Mouse (Mus musculus) adrenal gland, adult 2 months (tissue): Measurements from ENCODE around the gene Olfr1020. TPM values are rescaled to one million over a fixed set of nuclear protein-coding genes. Genes with fewer than 3 reads are reported as not detected.

ENCODE experiments used
- DNase-seq: peaks from one replicate; pipeline ENCODE4 v3.0.0; 2021
- long read RNA-seq: library from polyadenylated mRNA; stranded (forward); transcript quantifications from one replicate; pipeline ENCODE4 v2.0.0, GENCODE M21; 2021
- polyA plus RNA-seq: library from polyadenylated mRNA; depleted of rRNA; stranded (reverse); fragments of >200 nt; gene quantifications from 2 replicates; pipeline ENCODE4 v1.2.3, GENCODE M21; 2012; rRNA removed
- total RNA-seq, 2 experiments: library from RNA; stranded (reverse); gene quantifications; 2 replicates each; pipeline ENCODE4 v1.2.3; 2021

The Olfr1020 gene
- total RNA-seq = not detected
- polyA plus RNA-seq = not detected in 2 replicates
- long read RNA-seq = 0 reads

DNA sequence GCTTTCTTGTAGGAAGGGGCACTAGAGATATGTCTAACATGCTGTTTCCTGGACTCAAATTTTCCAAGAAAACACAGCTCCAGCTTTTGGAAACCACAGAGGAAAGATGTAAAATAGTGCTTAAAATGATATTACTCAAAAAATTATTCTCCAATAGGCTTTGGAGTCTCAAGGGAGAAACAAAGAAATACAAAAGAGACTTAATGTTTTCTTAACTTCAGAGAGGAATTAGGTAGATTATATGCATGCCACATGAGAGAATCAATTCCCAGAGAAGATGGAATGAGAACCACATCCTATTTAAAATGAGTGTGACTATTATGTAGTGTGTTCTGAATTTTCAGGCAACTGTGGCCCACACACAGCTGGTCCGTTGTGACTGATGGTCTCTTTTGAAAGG, at the start of gene Olfr1020:
TSS of gene Olfr1020 (plus strand) at position 301 of the 400 bp plus-strand sequence.
- no peak for DNase-seq

DNA sequence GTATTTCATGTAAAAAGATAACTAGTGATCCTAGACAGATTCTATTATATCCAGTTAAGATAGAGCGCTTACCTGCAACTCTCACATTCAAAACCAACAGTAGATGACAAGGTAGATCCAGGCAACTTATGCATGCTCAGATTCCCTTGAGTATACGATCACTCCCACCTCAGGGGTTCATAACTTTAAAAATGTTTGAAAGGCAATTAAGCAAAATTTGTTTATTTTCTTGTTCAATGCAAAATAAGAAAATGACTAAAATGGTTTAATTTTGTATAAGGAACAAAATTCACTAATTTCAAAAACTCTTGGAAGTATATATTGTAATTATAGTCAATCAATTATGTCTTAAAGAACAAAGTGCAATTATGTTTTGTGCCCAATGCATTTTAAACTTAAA, 44.4 kb upstream of the Olfr1020 start, which contains the start of gene Olfr1016:
TSS of gene Olfr1016 (minus strand) at position 101 of the 400 bp plus-strand sequence.
- no peak for DNase-seq

DNA sequence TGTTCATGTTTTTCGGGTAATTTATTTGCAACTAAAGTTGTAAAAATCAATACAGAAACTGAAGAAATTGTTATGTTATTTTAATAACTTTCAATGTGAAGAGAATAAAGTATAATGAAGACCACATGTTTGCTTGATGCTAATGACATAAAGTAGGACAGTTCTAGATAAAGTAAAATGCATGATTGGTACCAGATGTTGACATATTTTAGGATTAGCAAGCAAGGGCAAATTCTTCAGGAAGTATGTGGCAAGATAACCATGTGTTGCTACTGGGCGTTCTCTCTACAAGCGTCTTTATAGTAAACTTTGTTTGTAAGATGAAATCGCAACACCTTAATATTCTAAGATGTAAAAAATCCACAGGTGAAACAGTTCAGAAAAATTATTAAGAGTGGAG, 42.3 kb upstream of the Olfr1020 start:
- DNase-seq = no peak

GRCm38 (mm10) chr2:85818179-85818578, 28.7 kb upstream of the Olfr1020 start, which contains the start of gene Olfr1018:
TSS of gene Olfr1018 (plus strand) at chr2:85818479.
- DNase-seq = no peak

DNA sequence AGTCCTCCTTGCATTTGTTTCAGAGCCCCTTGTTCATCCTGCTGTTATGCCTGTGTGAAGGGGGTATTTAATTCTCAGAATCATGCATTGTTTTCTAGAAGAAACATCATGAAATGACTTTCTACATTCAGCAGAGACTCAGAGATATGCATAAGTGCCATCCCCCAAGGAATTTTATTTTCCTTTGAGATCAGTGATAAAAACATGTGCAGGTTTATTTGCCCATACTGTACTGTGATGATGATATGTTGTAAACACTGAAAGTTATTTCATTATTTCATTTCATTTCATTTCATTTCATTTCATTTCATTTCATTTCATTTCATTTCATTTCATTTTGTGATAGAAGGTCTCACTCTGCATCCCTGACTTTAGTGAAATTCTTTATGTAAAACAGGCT, 1.4 kb upstream of the Olfr1020 start, which contains the start of gene Olfr1019:
TSS of gene Olfr1019 (minus strand) at position 101 of the 400 bp plus-strand sequence.
- no peak for DNase-seq

DNA sequence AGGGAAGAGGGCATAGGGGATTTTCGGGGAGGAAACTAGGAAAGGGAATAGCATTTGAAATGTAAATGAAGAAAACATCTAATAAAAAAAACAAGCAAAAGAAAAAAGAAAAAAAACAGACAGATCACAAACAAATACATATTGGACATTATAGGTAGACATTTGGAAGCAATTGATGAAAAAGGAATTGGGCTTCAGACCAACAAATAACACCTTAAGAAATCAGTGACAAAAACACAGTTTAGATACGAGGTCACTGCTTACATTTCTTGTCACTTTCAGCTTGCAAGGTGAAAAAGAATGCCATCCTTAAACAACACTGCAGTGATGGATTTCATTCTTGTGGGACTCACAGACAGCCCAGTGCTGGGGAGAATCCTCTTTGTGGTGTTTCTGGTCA, 21.5 kb downstream of the Olfr1020 start, which contains the start of gene Olfr1022:
TSS of gene Olfr1022 (plus strand) at position 301 of the 400 bp plus-strand sequence.
- no peak for DNase-seq

- no peak for DNase-seq
These were observed 38.5 kb downstream of the Olfr1020 start, which contains the start of gene Olfr1023 for GRCm38 (mm10) chr2:85885340-85885739. TSS of gene Olfr1023 (plus strand) at chr2:85885640.

Other genes starting within 250 kb of the Olfr1020 start
- not detected for gene Olfr1000, start 235.1 kb upstream of the Olfr1020 start, total RNA-seq
- not detected in 2 replicates for gene Olfr1000, start 235.1 kb upstream of the Olfr1020 start, polyA plus RNA-seq
- gene Olfr1002, start 196.3 kb upstream of the Olfr1020 start, total RNA-seq = not detected
- not detected in 2 replicates for gene Olfr1002, start 196.3 kb upstream of the Olfr1020 start, polyA plus RNA-seq
- gene Olfr154, start 182.6 kb upstream of the Olfr1020 start, total RNA-seq = not detected
- not detected in 2 replicates for gene Olfr154, start 182.6 kb upstream of the Olfr1020 start, polyA plus RNA-seq
- gene Olfr1006, start 168.3 kb upstream of the Olfr1020 start, total RNA-seq = not detected
- not detected in 2 replicates for gene Olfr1006, start 168.3 kb upstream of the Olfr1020 start, polyA plus RNA-seq
- gene Olfr1008, start 157.6 kb upstream of the Olfr1020 start, total RNA-seq = not detected
- gene Olfr1008, start 157.6 kb upstream of the Olfr1020 start, polyA plus RNA-seq = not detected in 2 replicates
- under 1 TPM in 1 of 2 experiments, not detected in 1; 0.07 TPM for gene Olfr1009, start 131.6 kb upstream of the Olfr1020 start, total RNA-seq
- not detected in 2 replicates for gene Olfr1009, start 131.6 kb upstream of the Olfr1020 start, polyA plus RNA-seq
- not detected for gene Olfr1012, start 84.3 kb upstream of the Olfr1020 start, total RNA-seq
- gene Olfr1012, start 84.3 kb upstream of the Olfr1020 start, polyA plus RNA-seq = not detected in 2 replicates
- gene Olfr1013, start 79.9 kb upstream of the Olfr1020 start, total RNA-seq = under 1 TPM in 1 of 2 experiments, not detected in 1; 0.21 TPM
- gene Olfr1013, start 79.9 kb upstream of the Olfr1020 start, polyA plus RNA-seq = not detected in 2 replicates
- gene Olfr1014, start 74.3 kb upstream of the Olfr1020 start, total RNA-seq = not detected
- not detected in 2 replicates for gene Olfr1014, start 74.3 kb upstream of the Olfr1020 start, polyA plus RNA-seq
- not detected for gene Olfr1015, start 65.0 kb upstream of the Olfr1020 start, total RNA-seq
- gene Olfr1015, start 65.0 kb upstream of the Olfr1020 start, polyA plus RNA-seq = not detected in 2 replicates
- not detected for gene Olfr1016, start 44.5 kb upstream of the Olfr1020 start, total RNA-seq
- not detected in 2 replicates for gene Olfr1016, start 44.5 kb upstream of the Olfr1020 start, polyA plus RNA-seq
- gene Olfr1018, start 28.6 kb upstream of the Olfr1020 start, total RNA-seq = not detected
- not detected in 2 replicates for gene Olfr1018, start 28.6 kb upstream of the Olfr1020 start, polyA plus RNA-seq
- not detected for gene Olfr1019, start 1.5 kb upstream of the Olfr1020 start, total RNA-seq
- gene Olfr1019, start 1.5 kb upstream of the Olfr1020 start, polyA plus RNA-seq = not detected in 2 replicates
- not detected for gene Olfr1022, start 21.6 kb downstream of the Olfr1020 start, total RNA-seq
- gene Olfr1022, start 21.6 kb downstream of the Olfr1020 start, polyA plus RNA-seq = not detected in 2 replicates
- not detected for gene Olfr1023, start 38.6 kb downstream of the Olfr1020 start, total RNA-seq
- gene Olfr1023, start 38.6 kb downstream of the Olfr1020 start, polyA plus RNA-seq = not detected in 2 replicates
- gene Olfr1024, start 58.0 kb downstream of the Olfr1020 start, total RNA-seq = not detected
- gene Olfr1024, start 58.0 kb downstream of the Olfr1020 start, polyA plus RNA-seq = not detected in 2 replicates
- gene Olfr1025-ps1, start 68.2 kb downstream of the Olfr1020 start, total RNA-seq = not detected
- gene Olfr1025-ps1, start 68.2 kb downstream of the Olfr1020 start, polyA plus RNA-seq = not detected in 2 replicates
- not detected for gene Olfr1026, start 74.5 kb downstream of the Olfr1020 start, total RNA-seq
- gene Olfr1026, start 74.5 kb downstream of the Olfr1020 start, polyA plus RNA-seq = not detected in 2 replicates
- gene Olfr1028, start 103.4 kb downstream of the Olfr1020 start, total RNA-seq = not detected
- gene Olfr1028, start 103.4 kb downstream of the Olfr1020 start, polyA plus RNA-seq = not detected in 2 replicates
- not detected for gene Olfr1029, start 126.9 kb downstream of the Olfr1020 start, total RNA-seq
- gene Olfr1029, start 126.9 kb downstream of the Olfr1020 start, polyA plus RNA-seq = 0.09 TPM in 1 of 2 replicates, not detected in the other
- under 1 TPM in 1 of 2 experiments, not detected in 1; 0.09 TPM for gene Olfr1030, start 132.2 kb downstream of the Olfr1020 start, total RNA-seq
- gene Olfr1030, start 132.2 kb downstream of the Olfr1020 start, polyA plus RNA-seq = not detected in 2 replicates
- not detected for gene Olfr1031, start 143.3 kb downstream of the Olfr1020 start, total RNA-seq
- not detected in 2 replicates for gene Olfr1031, start 143.3 kb downstream of the Olfr1020 start, polyA plus RNA-seq
- not detected for gene Olfr1032, start 158.5 kb downstream of the Olfr1020 start, total RNA-seq
- not detected in 2 replicates for gene Olfr1032, start 158.5 kb downstream of the Olfr1020 start, polyA plus RNA-seq
- gene Olfr1033, start 173.6 kb downstream of the Olfr1020 start, total RNA-seq = 1 to 10 TPM; 3.4 to 4.4 TPM
- 0.19 and 0.42 TPM in 2 replicates for gene Olfr1033, start 173.6 kb downstream of the Olfr1020 start, polyA plus RNA-seq
- gene Olfr1034, start 198.8 kb downstream of the Olfr1020 start, total RNA-seq = under 1 TPM; 0.10 to 0.52 TPM
- 0.07 TPM in 2 replicates for gene Olfr1034, start 198.8 kb downstream of the Olfr1020 start, polyA plus RNA-seq
- not detected for gene Olfr1036, start 227.0 kb downstream of the Olfr1020 start, total RNA-seq
- not detected in 2 replicates for gene Olfr1036, start 227.0 kb downstream of the Olfr1020 start, polyA plus RNA-seq
- not detected for gene Olfr1037, start 240.4 kb downstream of the Olfr1020 start, total RNA-seq
- not detected in 2 replicates for gene Olfr1037, start 240.4 kb downstream of the Olfr1020 start, polyA plus RNA-seq